Mouse (Mus musculus) thymus, adult 2 months (tissue): ENCODE measurements around the gene Gucy2g.

Source experiments
- CTCF ChIP-seq: fragments of 200-500 bp; IDR thresholded peaks from 2 replicates; pipeline ENCODE4 v1.5.1; 2012; ENCODE audit warnings: mild to moderate bottlenecking, control low read depth, low read length, moderate library complexity, borderline replicate concordance; ENCODE audit not compliant: control insufficient read depth, poor library complexity, insufficient read depth; ENCODE audit errors: extremely low read depth
- POLR2A ChIP-seq: fragments of 200-500 bp; IDR thresholded peaks from 2 replicates; pipeline ENCODE4 v1.6.1; 2012; ENCODE audit warnings: mild to moderate bottlenecking, low read length, control low read depth, moderate library complexity; ENCODE audit not compliant: control insufficient read depth, poor library complexity, insufficient read depth; ENCODE audit errors: extremely low read depth

- TF ChIP-seq POLR2A (0 out of 2 replicates have a peak, but pooled peaks have one; percentile 19), CTCF (no peak)
These were observed 12.2 kb upstream of the Gucy2g start for GRCm38 (mm10) chr19:55253239-55253569.
